Mouse (Mus musculus): ENCODE measurements around the gene Egf.
"Not testable (repeated sequence)": the region's sequence is repeated elsewhere in the genome, so short reads cannot be mapped to it uniquely, and the experiment has no call there.

The Egf gene

DNA sequence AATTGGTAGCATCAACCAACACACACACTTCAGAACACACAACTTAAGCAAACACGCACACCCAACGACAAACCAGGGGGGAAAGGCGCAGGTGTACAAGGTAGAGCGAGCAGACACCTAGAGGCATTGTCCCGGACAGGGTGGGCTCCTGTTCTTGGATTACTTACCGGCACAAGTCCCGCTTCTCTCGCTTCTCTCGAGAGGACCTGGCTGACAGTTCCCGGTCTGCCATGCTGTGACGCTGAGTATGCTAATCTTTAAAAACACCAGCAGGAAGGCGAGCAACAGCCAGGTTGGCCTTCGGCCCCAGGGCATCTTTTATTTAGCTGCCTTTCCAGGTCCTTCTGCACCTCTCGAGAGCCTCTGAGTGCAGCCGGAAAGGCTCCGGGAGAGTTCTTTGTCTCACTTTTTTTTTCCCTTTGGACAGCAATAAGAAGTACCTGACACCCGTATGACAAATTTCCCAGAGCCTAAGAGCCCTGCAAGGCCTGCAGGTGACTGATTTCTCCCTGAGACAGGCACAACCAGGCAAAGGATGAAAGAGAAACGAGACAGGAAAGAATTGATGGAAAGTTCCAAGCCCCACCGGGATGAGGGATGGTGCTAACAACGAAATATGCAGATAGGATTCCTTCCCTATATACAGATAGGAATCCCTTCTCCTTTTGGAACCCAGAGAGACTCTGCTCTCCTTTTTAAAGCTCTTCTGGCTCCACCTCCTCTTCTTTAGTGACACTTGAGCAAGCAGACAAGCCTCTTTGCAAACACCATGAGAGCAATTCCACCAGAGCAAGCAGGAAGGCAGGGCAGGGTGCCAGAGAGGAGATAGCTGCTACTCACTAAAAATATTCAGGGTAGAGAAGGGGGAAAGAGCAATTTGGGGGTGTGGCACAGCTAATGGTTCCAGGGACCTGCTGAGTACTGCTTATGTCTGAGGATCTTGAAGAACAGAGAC is at the start of gene Egf:
Gene Egf, minus strand, starts transcription at position 667 of the 955 bp plus-strand sequence.
- no peak for DNase-seq (ENCODE audit: low spot score)

DNA sequence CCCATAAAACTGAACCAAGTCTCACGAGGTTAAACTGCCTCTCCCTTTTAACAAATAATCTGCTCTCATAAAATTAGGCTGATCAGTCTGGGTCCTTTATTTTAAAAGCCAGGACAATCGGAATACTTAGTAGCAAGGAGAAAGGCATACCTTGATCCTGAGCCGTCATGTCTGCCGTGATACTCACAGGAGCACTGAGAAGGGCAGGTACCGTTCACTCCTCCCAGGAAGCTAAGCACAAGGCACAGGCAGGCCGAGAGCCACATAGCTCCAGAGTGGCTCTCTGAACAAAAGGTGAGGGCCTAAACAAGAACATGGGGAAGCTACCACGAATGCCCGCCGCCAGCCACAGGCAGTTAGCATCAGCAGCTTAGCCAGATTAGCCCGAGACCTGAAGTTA is 48.6 kb upstream of the Egf start, which contains the start of gene Lrit3:
Gene Lrit3, minus strand, starts transcription at position 266 of the 400 bp plus-strand sequence.
- DNase-seq (ENCODE audit: low spot score), result no peak

DNA sequence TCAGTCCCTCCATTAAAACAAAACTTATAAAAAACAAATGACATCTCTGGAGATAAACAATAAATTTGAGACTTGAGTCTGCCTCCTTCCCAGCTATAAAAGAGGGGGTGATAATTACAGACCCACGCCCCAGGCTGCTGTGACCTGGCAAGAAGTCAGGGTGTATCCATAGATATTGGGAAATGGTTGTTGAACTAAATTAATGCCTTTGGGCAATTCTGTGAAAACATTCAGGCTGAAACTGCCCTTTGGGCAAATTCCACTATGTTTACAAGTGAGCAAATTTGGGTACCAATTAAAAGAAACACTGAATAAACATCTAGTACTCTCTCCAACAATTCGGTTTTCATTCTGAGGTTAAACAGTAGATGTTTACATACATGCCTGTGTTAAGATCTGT is 43.9 kb upstream of the Egf start:
- DNase-seq (ENCODE audit: low spot score), result no peak

DNA sequence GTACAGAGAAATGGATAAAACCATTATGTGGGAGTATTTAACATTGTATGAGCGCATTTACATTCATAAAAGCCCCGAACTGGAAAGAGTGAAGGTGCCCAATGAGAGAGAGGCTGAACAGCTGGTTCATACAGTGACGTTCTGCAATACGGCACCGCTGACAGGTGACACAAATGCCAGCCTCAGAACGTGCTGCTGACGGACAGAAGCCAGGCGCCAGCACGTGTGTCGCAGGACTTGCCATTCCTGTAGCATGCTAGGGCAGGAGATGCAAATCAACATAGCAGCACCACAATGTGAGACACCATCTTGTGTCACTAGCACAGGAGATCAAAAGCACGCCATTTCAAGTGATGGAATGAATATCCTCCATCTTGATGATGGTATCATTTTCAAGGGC is 43.4 kb upstream of the Egf start:
- DNase-seq (ENCODE audit: low spot score), result no peak

DNA sequence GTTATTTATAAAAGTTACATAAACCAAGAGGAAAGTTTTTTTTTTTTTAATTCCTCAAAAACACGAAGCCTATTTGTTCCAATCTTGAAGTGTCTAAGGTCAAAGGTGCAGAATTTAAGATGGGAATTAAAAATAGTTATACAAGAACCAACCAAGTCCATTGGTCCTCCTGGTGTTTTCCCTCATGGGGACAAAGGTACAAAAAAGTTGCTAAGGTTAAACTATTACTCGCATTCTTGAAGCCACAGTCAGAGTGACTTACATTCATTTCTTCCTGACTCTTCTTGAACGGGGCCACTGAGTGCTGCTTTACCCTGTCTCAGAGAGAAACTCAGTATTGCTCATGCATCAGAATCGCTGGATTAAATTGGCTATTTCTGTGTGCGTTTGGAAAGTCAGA is 42.2 kb upstream of the Egf start:
- no peak for DNase-seq (ENCODE audit: low spot score)

DNA sequence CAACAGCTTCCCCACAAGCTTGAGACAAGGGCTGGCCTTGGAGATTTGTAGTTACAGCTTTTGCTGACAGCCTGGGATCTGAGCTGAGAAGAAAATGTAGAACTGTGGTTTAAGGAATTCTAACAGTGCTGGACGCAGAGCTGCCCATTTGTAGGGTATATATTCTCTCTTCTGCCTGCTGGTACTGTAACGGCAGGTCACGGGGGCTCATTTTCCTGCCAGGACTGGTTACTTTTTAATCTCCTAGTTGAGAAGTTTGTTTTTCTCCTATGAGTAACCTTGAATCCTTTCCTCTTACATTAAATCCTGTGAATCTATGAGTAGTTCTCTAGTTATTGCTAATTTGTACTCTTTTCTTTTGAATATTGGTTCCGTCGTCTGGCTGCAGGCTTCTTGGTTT is 38.7 kb upstream of the Egf start:
- no peak for DNase-seq (ENCODE audit: low spot score)

DNA sequence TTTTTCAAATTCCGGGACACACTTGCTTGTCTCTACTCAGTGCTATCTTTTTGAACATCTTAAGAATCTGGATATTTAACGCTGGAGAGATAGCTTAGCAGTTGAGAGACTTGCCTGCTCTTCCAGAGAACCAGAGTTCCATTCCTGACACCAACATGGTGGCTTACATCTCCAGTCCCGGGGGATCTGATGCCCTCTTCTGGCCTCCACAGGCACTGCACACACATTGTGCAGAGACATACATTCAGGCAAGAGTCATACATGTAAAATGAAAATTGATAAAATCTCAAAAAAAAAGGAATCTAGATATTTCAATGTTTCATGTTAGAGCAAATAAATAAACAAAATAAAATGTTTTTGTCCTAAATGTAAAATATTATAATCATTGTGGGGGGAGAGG is 27.6 kb upstream of the Egf start:
- DNase-seq (ENCODE audit: low spot score), result no peak

DNA sequence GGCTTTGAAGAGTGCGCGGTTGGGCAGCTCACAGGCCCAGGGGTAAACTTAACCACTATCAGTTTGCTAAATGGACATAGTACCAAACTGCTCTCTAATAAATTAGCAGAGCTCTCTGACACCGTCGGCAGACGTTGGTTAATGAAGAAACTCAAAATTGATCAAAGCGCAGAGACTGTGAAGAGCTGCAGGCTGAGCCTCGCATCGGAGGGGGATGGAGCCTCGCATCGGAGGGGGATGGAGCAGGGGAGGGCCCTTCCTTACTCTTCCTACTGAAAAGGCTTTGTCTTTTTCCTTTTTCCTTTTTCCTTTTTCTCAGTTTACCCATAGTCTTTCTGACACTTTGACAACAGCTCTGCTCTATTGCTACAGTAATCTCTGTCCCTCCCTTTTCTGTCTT is 26.3 kb upstream of the Egf start:
- DNase-seq (ENCODE audit: low spot score), result no peak

DNA sequence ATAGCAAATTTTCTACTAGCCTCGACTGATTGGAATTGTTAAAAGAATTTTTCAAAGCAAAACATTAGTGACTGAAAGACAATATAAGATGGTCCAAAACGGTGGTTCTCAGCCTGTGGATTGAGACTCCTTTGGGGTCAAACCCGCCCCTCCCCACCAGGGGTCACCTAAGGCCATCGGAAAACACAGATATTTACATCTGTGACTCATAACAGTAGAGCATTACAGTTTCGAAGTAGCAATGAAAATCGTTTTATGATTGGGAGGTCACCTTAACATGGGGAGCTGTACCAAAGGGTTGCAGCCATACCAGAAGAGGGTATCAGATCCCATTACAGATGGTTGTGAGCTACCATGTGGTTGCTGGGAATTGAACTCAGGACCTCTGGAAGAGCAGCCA is 16.1 kb upstream of the Egf start:
- no peak for DNase-seq (ENCODE audit: low spot score)

DNA sequence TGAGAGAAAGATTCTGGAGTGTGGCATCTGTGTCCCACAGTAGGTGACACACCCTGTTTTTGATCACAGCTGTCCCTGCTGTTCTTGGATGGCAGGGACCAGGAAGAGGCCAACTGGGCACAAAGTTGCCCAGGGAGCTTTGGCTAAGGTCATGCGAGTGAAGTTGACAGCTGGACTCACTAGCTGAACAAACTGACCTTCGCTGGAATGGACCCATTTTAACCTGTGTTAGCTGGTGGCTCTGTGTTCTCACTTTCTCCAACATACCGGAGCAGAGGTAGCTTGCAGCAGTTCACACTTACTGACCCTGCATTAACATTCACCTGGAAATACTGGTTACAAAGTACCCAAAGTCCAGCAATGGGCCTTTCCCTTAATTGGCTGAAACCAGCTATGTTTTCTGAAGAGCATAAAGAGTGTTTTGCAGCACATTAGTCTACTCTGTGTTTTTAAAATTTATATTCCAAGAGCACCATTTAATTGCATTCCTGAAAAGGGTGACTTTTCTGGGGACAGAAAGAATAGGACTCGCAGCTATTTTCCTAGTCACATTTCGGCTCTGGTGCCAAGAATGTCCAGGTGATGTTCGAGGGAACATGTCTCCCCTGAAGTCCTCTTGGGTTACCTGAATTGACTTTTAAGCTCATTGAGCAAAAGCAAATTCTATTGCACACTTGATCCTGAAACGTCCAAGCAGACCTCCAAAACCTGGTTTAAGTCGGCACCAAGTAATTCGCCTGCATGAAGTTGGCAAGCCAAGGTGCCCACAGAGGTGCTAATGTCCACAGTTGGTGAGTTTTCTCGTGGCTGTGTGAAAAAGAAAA is 12.1 kb upstream of the Egf start:
- DNase-seq (ENCODE audit: low spot score), result no peak

DNA sequence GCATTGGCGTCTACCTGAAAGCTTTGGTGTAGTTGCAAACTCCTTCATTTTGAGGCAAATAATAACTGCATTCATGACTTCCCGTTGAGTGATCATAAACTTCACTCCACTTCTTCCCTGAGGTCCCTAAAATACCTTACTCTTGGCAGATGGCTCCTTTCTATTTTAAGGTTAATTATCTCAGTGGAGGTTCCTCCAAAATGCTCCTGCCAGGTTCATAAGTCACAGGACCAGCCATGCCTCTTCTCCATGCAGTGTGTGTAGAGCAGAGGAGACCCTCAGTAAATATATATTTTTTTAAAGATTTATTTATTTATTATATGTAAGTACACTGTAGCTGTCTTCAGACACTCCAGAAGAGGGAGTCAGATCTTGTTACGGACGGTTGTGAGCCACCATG is 11.0 kb upstream of the Egf start:
- DNase-seq (ENCODE audit: low spot score), result no peak

DNA sequence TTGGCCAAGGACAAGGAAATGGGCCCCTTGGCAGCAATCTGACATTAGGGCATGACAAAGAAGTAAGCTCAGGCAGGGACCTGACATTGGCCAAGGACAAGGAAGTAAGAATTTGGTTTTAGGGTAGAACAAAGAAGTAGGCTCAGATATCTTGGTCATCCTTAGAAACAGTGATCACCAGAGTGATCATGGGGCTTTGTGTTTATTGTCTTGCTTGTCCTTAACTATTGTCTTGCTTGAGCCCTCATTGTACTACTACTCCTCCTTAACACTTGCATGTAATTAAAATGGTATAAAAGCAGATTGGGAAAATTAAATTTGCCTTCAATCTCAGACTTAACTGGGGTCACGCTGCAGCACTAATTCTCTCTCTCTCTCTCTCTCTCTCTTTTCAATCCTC is 2.5 kb upstream of the Egf start:
- DNase-seq (ENCODE audit: low spot score), result not testable (repeated sequence)

DNA sequence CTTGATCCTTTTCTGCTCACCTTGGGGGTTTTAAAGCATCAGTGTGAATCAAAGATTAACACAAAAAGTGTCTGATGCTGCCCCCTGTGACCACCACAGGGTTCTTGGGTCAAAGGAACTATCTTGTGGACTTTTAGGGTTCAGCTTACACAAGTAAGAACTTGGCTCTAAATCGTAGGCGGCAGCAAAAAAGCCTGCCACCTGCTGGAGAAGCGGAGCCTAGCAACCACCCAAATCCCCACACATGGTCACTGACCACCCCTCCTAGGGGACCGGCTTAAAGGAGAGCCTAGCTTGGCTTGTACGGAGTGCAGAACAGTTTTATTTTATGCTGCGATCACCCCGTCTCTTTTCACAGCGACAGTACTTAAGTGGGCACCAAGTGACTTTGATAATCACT is 10.3 kb downstream of the Egf start:
- DNase-seq (ENCODE audit: low spot score), result no peak

DNA sequence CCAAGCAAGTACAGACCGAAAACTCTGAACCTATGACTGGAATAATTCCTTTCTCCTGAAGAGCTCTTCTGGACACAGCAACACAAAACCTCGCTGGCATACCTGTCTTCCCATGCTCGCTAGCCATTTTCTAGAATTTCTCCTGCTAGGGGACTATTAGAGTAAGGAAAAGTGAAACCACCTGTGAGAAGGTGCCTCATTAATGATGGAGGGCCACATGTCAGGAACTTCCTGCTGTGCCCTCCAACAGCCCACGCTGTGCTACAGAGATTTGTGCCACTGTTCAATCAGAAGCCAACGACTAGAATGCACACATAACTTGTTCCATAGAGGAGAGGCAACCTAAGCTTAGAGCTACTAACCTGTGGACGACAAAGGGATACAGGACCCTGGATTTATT is 12.3 kb downstream of the Egf start:
- DNase-seq (ENCODE audit: low spot score), result no peak

DNA sequence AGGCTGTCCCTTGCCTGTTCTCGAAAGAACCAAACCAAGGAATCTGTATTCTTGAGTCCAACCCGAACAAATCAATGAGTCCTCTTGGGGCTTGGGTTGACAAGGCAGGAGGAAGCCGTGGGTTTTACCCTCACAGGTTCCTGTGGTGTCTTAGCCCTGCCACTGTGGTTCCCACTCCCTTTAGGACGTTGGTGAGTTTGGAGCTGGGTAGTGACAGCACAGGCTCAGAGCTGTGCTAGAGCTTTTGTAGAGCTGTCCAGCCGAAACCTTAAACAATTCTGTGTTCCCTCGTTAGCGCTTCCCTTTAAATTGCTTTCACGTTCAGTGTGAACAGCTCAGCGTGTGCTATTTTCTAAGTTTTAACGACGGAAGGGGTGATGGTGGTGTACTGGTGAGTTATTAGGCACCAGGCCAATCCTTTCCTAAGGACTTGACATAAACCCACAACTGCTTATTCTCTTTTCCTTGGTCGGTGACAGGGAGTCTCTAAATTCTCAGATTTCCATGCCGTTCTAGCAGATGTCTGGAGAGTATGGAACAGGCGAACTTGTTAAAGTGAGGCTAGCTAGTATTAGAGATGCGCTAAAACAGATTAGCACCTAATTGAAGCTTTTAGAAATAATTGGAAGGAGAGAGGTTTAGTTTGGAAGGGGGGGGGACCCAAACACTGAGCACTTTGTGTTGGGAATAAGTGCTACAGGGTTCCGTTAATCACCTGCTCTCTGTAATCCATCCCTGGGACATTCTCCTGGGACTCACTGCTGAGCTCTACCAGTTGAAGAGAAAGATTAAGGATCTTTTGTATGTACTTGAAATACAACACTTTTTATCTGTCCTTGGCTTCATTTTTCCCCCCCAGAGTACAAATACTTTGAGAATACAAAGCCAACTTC is 16.6 kb downstream of the Egf start:
- DNase-seq (ENCODE audit: low spot score), result no peak

DNA sequence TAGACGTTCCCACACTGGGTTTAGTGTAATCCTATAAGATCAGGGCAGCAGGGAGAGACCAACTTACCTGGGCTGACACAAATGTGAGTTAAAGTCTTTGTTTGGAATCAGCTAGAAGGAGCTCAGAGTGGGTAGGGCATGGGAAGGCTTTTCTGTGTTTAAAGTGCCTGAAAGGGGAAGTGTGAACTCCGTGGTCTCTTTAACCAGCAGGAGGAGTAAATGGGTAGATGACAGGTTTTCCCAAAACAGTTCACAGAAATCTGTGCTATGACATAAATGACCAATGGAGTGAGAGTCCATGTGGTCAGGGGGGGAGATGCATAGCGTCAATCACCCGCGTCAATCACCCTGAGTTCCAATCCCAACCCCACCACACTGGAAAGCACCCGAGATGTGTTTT is 23.5 kb downstream of the Egf start:
- DNase-seq (ENCODE audit: low spot score), result no peak

DNA sequence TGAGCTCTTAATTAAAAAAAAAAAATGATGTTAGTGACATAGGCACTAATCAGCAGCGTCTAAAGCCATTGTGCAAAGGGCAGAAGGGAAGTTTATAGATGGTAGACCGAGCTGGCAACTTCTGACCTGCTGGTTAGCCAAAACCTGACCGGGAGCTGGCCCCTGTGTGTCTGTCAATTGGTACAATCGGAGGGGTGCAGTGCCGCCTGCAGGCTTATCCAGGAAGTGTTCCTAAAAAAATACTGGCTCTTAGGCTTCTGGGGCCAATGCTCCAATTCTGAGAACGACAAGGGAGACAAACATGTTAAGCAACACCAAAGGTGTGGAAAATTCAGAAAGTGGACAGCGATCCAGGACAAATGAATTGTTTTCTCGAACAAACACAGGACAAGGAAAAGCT is 24.7 kb downstream of the Egf start:
- DNase-seq (ENCODE audit: low spot score), result no peak

DNA sequence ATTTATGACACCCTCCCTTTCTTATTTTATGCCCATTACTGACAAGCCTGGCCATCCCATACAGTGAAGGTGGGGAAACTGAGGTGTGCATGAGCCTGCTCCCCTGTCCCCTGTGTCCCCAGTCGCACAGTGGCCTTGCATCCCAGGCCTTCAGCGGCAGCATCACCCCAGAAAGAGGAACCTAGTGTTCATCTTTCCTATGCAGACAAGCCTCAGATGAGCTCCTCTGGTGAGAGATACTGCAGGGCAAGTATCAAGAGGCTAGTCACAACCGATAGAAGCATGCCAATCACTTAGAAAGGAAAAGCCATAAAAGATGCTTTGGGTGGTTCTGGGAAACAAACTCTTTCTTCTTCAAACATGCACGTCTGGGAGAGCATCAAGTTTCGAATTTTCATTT is 25.2 kb downstream of the Egf start:
- DNase-seq (ENCODE audit: low spot score), result no peak

DNA sequence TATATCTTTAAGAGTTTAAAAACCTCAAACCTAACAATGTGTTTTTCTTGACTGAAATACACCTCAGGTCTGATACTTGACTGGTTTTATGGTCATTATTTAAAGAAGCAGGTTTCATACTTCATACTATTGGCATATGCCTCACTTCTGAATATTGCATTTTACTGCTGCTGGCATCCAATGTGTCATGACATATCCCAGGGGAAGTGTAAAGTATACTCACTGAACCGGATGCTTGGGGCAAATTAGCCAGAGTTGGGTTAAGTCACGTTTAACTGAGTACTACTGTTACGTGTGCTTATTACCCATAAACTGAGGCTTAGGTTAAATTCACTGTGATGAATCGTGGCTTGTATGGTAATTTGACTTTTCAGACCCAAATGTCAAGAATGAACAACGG is 29.5 kb downstream of the Egf start:
- no peak for DNase-seq (ENCODE audit: low spot score)

DNA sequence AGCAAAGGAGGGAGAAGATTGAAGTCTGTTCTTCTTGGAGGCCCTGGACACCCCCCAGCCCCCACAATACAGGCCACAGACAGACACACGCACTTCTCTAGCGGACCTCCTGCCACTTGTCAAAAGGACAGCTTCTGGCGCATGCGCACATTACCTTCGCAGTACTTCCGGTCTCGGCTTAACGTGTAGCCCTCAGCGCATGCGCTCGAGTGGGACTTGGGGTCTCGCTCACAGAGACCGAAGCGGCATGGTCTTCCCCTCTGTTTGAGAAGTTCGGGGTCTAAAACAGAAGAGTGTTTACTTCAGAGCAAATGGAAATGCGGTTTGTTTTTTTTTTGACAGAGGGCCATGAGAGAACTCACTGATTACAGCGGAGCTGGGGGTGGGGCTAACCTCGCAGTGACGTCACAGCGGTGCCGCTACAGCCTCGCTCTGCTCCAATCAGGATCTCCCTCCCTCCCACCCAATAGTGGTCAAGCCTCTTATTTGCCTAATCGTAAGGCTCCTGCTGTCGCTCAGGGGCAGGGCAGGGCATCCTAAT is 30.1 kb downstream of the Egf start:
- DNase-seq (ENCODE audit: low spot score), result peak; percentile 87

DNA sequence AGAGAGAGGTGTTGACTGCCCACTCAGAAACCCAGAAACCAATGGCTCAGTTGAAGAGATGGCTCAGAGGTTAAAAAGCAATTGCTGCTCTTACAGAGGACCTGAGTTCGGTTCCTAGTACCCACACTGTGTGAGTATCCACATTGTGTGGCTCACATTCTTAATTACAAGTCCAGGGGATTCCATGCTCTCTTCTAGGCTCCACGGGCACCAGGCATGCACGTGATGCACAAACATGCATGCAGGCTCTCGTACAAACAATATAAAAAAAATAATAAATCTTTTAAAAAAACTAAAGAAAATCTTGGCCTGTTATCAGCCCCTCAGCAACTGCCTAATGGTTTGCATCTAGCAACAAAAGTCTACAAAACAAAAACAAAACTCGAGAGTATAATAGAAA is 30.6 kb downstream of the Egf start:
- DNase-seq (ENCODE audit: low spot score), result no peak

DNA sequence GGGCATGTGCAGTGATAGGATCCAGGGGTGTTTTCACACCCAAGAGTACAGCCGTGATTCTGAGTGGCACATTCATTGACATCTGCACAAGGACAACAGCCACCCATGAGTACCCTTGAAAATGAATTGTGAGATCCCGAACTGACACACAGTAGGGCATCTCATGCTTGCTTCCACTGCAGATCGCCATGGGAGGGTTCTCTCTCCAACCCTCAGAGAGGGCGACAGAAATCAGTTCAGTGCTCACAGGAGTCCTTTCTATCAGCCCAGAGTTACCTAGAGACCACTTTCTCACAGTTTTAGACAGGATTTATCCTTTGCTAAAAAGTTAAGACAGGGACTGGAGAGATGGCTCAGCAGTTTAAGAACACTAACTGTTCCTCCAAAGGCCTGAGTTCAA is 31.8 kb downstream of the Egf start:
- DNase-seq (ENCODE audit: low spot score), result no peak
